Mouse (Mus musculus): ENCODE measurements at regions not wholly inside any gene's neighbourhood (a gene's known extent, or its start where the extent isn't known, plus 50 kb on each side); places are given as distances from the start of the nearest gene placed in this dataset.

DNA sequence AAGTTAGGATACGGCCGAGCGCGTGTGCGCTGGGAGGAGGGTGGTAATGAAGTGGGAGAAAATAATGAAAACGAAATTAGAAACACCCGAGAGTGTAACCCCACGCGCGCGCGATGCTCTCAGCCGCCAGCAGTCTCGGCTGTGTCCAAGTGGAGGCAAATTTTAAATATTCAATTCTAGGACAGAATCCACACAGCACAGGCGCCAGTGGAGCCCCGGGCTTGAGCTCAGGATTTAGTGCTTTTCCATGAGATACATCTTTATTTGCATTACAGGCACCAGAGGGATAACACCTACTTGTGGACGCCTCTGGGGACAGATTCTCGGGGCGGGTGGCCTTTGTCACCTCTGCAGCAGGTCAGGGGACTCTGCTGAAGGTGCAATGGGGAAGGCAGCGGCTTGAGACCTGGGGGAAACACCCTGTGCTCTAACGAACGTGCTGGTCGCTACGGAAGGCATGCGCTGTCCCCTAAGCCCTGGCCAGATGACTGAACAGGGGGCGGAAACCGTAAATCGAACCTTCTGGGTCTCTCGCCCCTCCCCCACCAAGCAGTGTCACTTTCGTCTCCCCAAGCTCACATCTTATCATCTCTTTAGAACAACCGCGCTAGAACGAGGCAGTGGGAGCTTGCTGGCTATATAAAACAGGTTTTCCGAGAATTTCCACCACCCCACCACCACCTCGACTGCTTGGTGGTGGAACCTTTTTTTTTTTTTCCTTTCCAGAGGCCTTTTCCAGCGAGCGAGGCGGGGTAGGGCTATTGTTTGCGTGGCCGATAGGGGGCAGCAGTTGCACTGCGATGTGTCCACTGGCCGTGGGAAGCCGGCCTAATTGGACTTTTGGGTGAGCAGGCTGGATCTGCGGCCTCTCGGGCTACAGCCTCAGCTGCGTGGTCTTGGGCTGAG, 61.2 kb downstream of the Ccdc54 start:
- TF ChIP-seq CTCF (IDR thresholded peaks at IDR 0.05; ENCODE audit: borderline replicate concordance, control insufficient read depth, extremely low read depth, insufficient read depth, low read length, poor library complexity) (peak; percentile 91), POLR2A (IDR thresholded peaks at IDR 0.05; ENCODE audit: control insufficient read depth, extremely low read depth, insufficient read depth, low read length, poor library complexity) (no peak; the same call in 1 of the 2 replicates)

All from thymus, adult 2 months (tissue).